Mouse (Mus musculus) forebrain, embryonic 14.5 days (tissue): Measurements from ENCODE around the gene Tmem170. TPM values are rescaled to one million over a fixed set of nuclear protein-coding genes. Genes with fewer than 3 reads are reported as not detected.

Experiments used
- ATAC-seq: fragments of 200-750 bp; cut with Nextera tagmentation; 2 replicates; pipeline ENCODE4 v1.8.0; 2017; ENCODE audit warnings: mild to moderate bottlenecking, moderate library complexity
- DNase-seq: peaks from one replicate; pipeline ENCODE4 v3.0.0-alpha.2; 2015; ENCODE audit warnings: low spot score
- H3K27ac ChIP-seq: fragments of 300-500 bp; sonication (generic); 2 replicates; pipeline ENCODE4 v1.5.1; 2014; ENCODE audit warnings: low read depth, mild to moderate bottlenecking, control low read depth, low read length, moderate library complexity
- H3K27me3 ChIP-seq: fragments of 300-500 bp; sonication (generic); replicated peaks from 2 replicates; pipeline ENCODE4 v1.6.1; 2014; ENCODE audit warnings: low read length, control low read depth, mixed read lengths; ENCODE audit not compliant: control insufficient read depth, insufficient read depth
- H3K36me3 ChIP-seq: fragments of 300-500 bp; sonication (generic); 2 replicates; pipeline ENCODE4 v1.6.1; 2014; ENCODE audit warnings: low read length, control low read depth; ENCODE audit not compliant: control insufficient read depth, insufficient read depth
- H3K4me1 ChIP-seq: fragments of 300-500 bp; sonication (generic); 2 replicates; pipeline ENCODE4 v1.6.1; 2014; ENCODE audit warnings: antibody characterized with exemption, low read length, control low read depth; ENCODE audit not compliant: control insufficient read depth, insufficient read depth
- H3K4me2 ChIP-seq: fragments of 300-500 bp; sonication (generic); 2 replicates; pipeline ENCODE4 v1.6.1; 2014; ENCODE audit warnings: mild to moderate bottlenecking, control low read depth, low read length
- H3K4me3 ChIP-seq: fragments of 300-500 bp; sonication (generic); 2 replicates; pipeline ENCODE4 v1.5.1; 2014; ENCODE audit warnings: low read depth, low read length, control low read depth
- H3K9ac ChIP-seq: fragments of 300-500 bp; sonication (generic); 2 replicates; pipeline ENCODE4 v1.6.1; 2014; ENCODE audit warnings: mild to moderate bottlenecking, low read length, control low read depth, moderate library complexity
- H3K9me3 ChIP-seq: fragments of 300-500 bp; sonication (generic); replicated peaks from 2 replicates; pipeline ENCODE4 v1.6.1; 2016; ENCODE audit warnings: low read length, control low read depth, mixed read lengths; ENCODE audit not compliant: control insufficient read depth
- WGBS: fragments of 180-500 bp; shearing (Covaris S2); extraction: QIAGEN DNeasy Blood & Tissue Kit; methylation state at CpG from one replicate; pipeline ENCODE4 v1.1.7; 2014; 5-methylcytosine and 5-hydroxymethylcytosine counted together
- polyA plus RNA-seq: library from polyadenylated mRNA; unstranded; fragments of >200 nt; fragmentation: Nextera tagmentation; extraction: Ambion mirVana; gene quantifications from 2 replicates; pipeline ENCODE4 v1.2.1, GENCODE M21; 2014

Gene Tmem170
- polyA plus RNA-seq, 1 experiment from 2014 or later: 2.7 TPM

- Histone ChIP-seq H3K4me2 (no peak overlapping the region), H3K4me3 (no peak overlapping the region), H3K27ac (no peak overlapping the region), H3K27me3 (peaks cover 35% of the 10 kb centered on the region), H3K4me1 (0 out of 2 replicates have a peak, but pooled peaks cover 4% of the 10 kb centered on the region), H3K9me3 (no peaks in the 10 kb centered on the region), H3K36me3 (no peaks in the 10 kb centered on the region), H3K9ac (no peak overlapping the region)
- no peak for ATAC-seq
- DNase-seq: no peak
- 39% methylated on average over 7 of the region's 7 CpGs for WGBS
Observed at GRCm38 (mm10) chr8:111888091-111888650, 11.6 kb upstream of the Tmem170 start.

DNA sequence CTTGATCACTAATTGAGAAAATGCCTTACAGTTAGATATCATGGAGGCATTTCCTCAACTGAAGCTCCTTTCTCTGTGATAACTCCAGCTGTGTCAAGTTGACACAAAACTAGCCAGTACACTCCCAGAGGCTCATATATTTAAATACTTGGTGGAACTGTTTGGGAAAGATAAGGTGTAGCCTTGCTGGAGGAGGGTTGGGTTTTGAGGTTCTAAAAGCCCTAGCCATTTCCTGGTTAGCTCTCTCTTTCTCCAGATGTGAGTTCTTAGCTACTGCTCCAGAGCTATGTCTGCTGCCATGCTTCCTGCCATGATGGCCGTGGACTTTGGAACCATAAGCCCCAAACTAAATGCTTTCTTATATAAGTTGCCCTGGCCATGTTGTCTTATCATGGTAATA lies 10.9 kb upstream of the Tmem170 start:
- peaks cover 33% of the 10 kb centered on the region for H3K27me3 ChIP-seq

GRCm38 (mm10) chr8:111883615-111884014 lies 7.1 kb upstream of the Tmem170 start:
- ATAC-seq (no peak), DNase-seq (no peak)
- H3K4me1 ChIP-seq: no peaks in the 10 kb centered on the region
- no peak overlapping the region for H3K9ac ChIP-seq
- H3K27me3 ChIP-seq: no peaks in the 10 kb centered on the region
- H3K36me3 ChIP-seq: no peaks in the 10 kb centered on the region
- no peak overlapping the region for H3K4me2 ChIP-seq
- H3K27ac ChIP-seq: no peak overlapping the region
- H3K4me3 ChIP-seq: no peak overlapping the region
- 86% methylated on average over 4 of the region's 4 CpGs for WGBS
- no peaks in the 10 kb centered on the region for H3K9me3 ChIP-seq

More for the DNA sequence above, 10.9 kb upstream of the Tmem170 start:
- Histone ChIP-seq H3K4me3 (no peak overlapping the region), H3K4me1 (0 out of 2 replicates have a peak, but pooled peaks cover 4% of the 10 kb centered on the region), H3K4me2 (no peak overlapping the region), H3K27ac (no peak overlapping the region), H3K9ac (no peak overlapping the region), H3K9me3 (no peaks in the 10 kb centered on the region), H3K36me3 (no peaks in the 10 kb centered on the region)
- ATAC-seq: no peak
- DNase-seq: no peak
- WGBS: 80% methylated on average over 1 of the region's 1 CpGs

- DNase-seq (peak; percentile 68), ATAC-seq (0 out of 2 replicates have a peak, but pooled peaks have one; percentile 23)
- Histone ChIP-seq H3K9me3 (no peaks in the 10 kb centered on the region), H3K4me1 (no peaks in the 10 kb centered on the region), H3K36me3 (no peaks in the 10 kb centered on the region), H3K9ac (no peak overlapping the region), H3K27me3 (no peaks in the 10 kb centered on the region), H3K4me2 (no peak overlapping the region), H3K4me3 (no peak overlapping the region), H3K27ac (no peak overlapping the region)
- 0% methylated on average over 2 of the region's 2 CpGs for WGBS
Observed at GRCm38 (mm10) chr8:111881591-111881990, 5.0 kb upstream of the Tmem170 start.

DNA sequence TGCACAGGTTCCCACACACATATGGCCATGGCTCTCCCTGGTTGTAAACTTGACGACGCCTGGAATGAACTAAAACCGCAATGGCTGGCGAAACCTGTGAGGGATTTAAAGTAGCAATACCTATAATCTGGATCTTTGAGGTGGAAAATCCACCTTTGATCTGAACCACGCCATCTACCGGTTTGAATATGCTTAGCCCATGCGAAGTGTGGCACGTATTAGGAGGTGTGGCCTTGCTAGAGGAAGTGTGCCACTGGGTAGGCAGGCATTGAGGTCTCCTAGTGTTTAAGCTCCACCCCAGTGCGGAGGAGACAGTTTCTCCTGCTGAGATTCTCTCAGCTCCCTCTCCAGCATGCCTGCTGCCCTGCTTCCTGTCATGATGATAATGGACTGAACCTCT lies 1.2 kb upstream of the Tmem170 start:
- 72% methylated on average over 9 of the region's 9 CpGs for WGBS
- no peak for ATAC-seq

DNA sequence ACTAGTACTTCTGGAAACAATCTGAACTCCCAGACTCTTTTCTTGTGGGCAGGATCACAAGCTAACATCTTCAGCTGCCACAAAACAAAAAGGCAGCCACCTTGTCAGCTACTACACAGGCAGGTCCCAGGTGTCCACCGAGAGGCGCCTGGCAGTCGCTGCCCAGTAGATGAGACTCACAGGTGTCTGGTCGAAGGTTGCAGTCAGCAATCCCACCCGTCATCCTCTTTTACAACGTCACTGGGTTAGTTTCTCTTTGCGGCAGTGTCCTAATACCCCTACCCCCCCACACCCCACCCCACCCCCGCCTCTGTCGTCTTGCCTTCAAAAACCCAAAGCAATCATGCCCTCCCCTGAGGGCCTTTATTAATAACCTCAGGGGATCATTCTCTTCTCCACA lies 792 bp downstream of the Tmem170 start:
- ATAC-seq: no peak
- H3K4me2 ChIP-seq: peak overlapping the region; percentile 76
- H3K9me3 ChIP-seq: no peaks in the 10 kb centered on the region
- peak overlapping the region; percentile 73 for H3K4me3 ChIP-seq
- no peaks in the 10 kb centered on the region for H3K36me3 ChIP-seq
- H3K9ac ChIP-seq: peak overlapping the region; percentile 68
- H3K27ac ChIP-seq: no peak overlapping the region
- no peak for DNase-seq
- peaks cover 5% of the 10 kb centered on the region for H3K4me1 ChIP-seq
- no peaks in the 10 kb centered on the region for H3K27me3 ChIP-seq
- 28% methylated on average over 9 of the region's 9 CpGs for WGBS

More for the DNA sequence above, 1.2 kb upstream of the Tmem170 start:
- Histone ChIP-seq H3K27ac (no peak overlapping the region), H3K36me3 (no peaks in the 10 kb centered on the region), H3K9me3 (no peaks in the 10 kb centered on the region), H3K27me3 (no peaks in the 10 kb centered on the region), H3K4me3 (no peak overlapping the region), H3K9ac (no peak overlapping the region), H3K4me1 (peaks cover 5% of the 10 kb centered on the region), H3K4me2 (no peak overlapping the region)
- no peak for DNase-seq

DNA sequence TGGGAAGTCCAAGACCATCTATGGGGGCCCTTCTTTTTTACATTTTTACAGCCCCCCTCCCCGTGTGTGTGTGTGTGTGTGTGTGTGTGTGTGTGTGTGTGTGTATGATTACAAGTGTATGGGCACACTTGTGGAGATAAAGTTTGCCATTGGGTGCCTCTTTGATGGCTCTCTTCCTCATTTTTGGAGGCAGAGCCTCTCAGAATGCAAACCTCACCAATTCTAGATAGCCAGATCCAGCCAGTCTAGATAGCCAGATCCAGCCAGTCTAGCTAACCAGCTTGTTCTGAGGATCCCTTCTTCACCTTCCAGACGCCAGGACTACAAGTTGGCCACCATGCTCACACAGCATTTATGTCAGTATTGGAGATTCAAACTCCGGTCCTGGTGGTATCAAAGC lies 5.3 kb downstream of the Tmem170 start:
- DNase-seq: no peak
- Histone ChIP-seq H3K27ac (no peak overlapping the region), H3K4me1 (peaks cover 5% of the 10 kb centered on the region), H3K36me3 (no peaks in the 10 kb centered on the region), H3K9ac (no peak overlapping the region), H3K4me2 (no peak overlapping the region), H3K4me3 (no peak overlapping the region), H3K27me3 (no peaks in the 10 kb centered on the region), H3K9me3 (no peaks in the 10 kb centered on the region)
- 91% methylated on average over 3 of the region's 3 CpGs for WGBS
- no peak for ATAC-seq

- H3K9ac ChIP-seq: no peak overlapping the region
- H3K9me3 ChIP-seq: no peaks in the 10 kb centered on the region
- H3K36me3 ChIP-seq: peaks cover 7% of the 10 kb centered on the region; the same call in 1 of the 2 replicates
- H3K27ac ChIP-seq: no peak overlapping the region
- DNase-seq: no peak
- H3K4me3 ChIP-seq: no peak overlapping the region
- ATAC-seq: no peak
- no peaks in the 10 kb centered on the region for H3K27me3 ChIP-seq
- no peak overlapping the region for H3K4me2 ChIP-seq
- no peaks in the 10 kb centered on the region; the same call in 1 of the 2 replicates for H3K4me1 ChIP-seq
- WGBS: 91% methylated on average over 3 of the region's 3 CpGs
Observed at GRCm38 (mm10) chr8:111870379-111870778, 6.2 kb downstream of the Tmem170 start.

GRCm38 (mm10) chr8:111868664-111869063 lies 7.9 kb downstream of the Tmem170 start:
- Histone ChIP-seq H3K4me1 (no peaks in the 10 kb centered on the region), H3K27me3 (no peaks in the 10 kb centered on the region), H3K4me3 (no peak overlapping the region), H3K9ac (no peak overlapping the region), H3K36me3 (peaks cover 9% of the 10 kb centered on the region; the same call in 1 of the 2 replicates), H3K9me3 (no peaks in the 10 kb centered on the region), H3K4me2 (no peak overlapping the region), H3K27ac (no peak overlapping the region)
- no peak for ATAC-seq
- DNase-seq: no peak
- 55% methylated on average over 2 of the region's 2 CpGs for WGBS
